Mouse (Mus musculus) cerebellum, adult 2 months (tissue): ENCODE measurements around the gene Keap1. TPM values are rescaled to one million over a fixed set of nuclear protein-coding genes. Genes with fewer than 3 reads are reported as not detected.

Experiments used
- DNase-seq, 2 experiments: peaks; one replicate each; pipeline ENCODE4 v3.0.0; 2021
- H3K27ac ChIP-seq: fragments of 200-500 bp; 2 replicates; pipeline ENCODE4 v1.5.1; 2012; ENCODE audit warnings: low read length, control low read depth, inconsistent platforms; ENCODE audit not compliant: insufficient read depth
- H3K27me3 ChIP-seq: fragments of 200-500 bp; 2 replicates; pipeline ENCODE4 v1.6.1; 2012; ENCODE audit warnings: inconsistent platforms, mild to moderate bottlenecking, low read length, moderate library complexity; ENCODE audit not compliant: control insufficient read depth, insufficient read depth
- H3K4me1 ChIP-seq: fragments of 200-500 bp; 2 replicates; pipeline ENCODE4 v1.6.1; 2011; ENCODE audit warnings: low read length; ENCODE audit not compliant: control insufficient read depth, insufficient read depth
- H3K4me3 ChIP-seq: fragments of 200-500 bp; replicated peaks from 2 replicates; pipeline ENCODE3; 2011; ENCODE audit warnings: mild to moderate bottlenecking, low read depth, low read length, control low read depth; ENCODE audit not compliant: insufficient read depth
- CTCF ChIP-seq: fragments of 200-500 bp; IDR thresholded peaks from 2 replicates; pipeline ENCODE4 v1.5.1; 2011; ENCODE audit warnings: low read depth, mild to moderate bottlenecking, control low read depth, low read length, moderate library complexity, borderline replicate concordance; ENCODE audit not compliant: insufficient read depth
- POLR2A ChIP-seq: fragments of 200-500 bp; IDR thresholded peaks from 2 replicates; pipeline ENCODE4 v1.6.1; 2011; ENCODE audit warnings: low read length, control low read depth, borderline replicate concordance; ENCODE audit not compliant: insufficient read depth
- WGBS: fragments of 180-500 bp; shearing (Covaris S2); methylation state at CpG from one replicate; pipeline ENCODE4 v1.1.7; 2018; 5-methylcytosine and 5-hydroxymethylcytosine counted together
- polyA plus RNA-seq: library from polyadenylated mRNA; depleted of rRNA; stranded (reverse); fragments of >200 nt; gene quantifications from 2 replicates; pipeline ENCODE4 v1.2.3, GENCODE M21; 2012

Gene Keap1
- polyA plus RNA-seq, 1 experiment: 60.5 TPM

- under 1% methylated on average over 42 of the region's 42 CpGs for WGBS
- Histone ChIP-seq H3K4me3 (peak overlapping the region; percentile 76), H3K27ac (peak overlapping the region; percentile 95), H3K4me1 (peaks cover 11% of the 10 kb centered on the region; the same call in 1 of the 2 replicates), H3K27me3 (no peaks in the 10 kb centered on the region; the same call in 1 of the 2 replicates)
- peak in 1 of 2 experiments; percentile 90 for DNase-seq
- TF ChIP-seq CTCF (no peak), POLR2A (peak; percentile 58; the same call in 1 of the 2 replicates)
Measured at GRCm38 (mm10) chr9:21243826-21244427, 4.8 kb upstream of the Keap1 start.

- no peak overlapping the region for H3K27ac ChIP-seq
- WGBS: 2% methylated on average over 11 of the region's 11 CpGs
- H3K27me3 ChIP-seq: no peaks in the 10 kb centered on the region
- peak; percentile 79 to 86 for DNase-seq
- no peak for TF ChIP-seq POLR2A
- peak; percentile 96 for TF ChIP-seq CTCF
- peak overlapping the region; percentile 20 for H3K4me3 ChIP-seq
- peaks cover 17% of the 10 kb centered on the region for H3K4me1 ChIP-seq
Measured at GRCm38 (mm10) chr9:21241343-21241742, 2.2 kb upstream of the Keap1 start.

- peaks cover 18% of the 10 kb centered on the region for H3K4me1 ChIP-seq
- H3K27ac ChIP-seq: peak overlapping the region; percentile 98; the same call in 1 of the 2 replicates
- TF ChIP-seq CTCF: no peak
- TF ChIP-seq POLR2A: no peak
- DNase-seq: no peak
- WGBS: 25% methylated on average over 4 of the region's 4 CpGs
- H3K27me3 ChIP-seq: no peaks in the 10 kb centered on the region
- peak overlapping the region; percentile 82 for H3K4me3 ChIP-seq
Measured at GRCm38 (mm10) chr9:21239465-21239848, 296 bp upstream of the Keap1 start.

GRCm38 (mm10) chr9:21238004-21238732, 993 bp downstream of the Keap1 start:
- H3K4me3 ChIP-seq: peak overlapping the region; percentile 82
- no peak for TF ChIP-seq POLR2A
- TF ChIP-seq CTCF: no peak
- no peak for DNase-seq
- peak overlapping the region; percentile 98 for H3K27ac ChIP-seq
- WGBS: under 1% methylated on average over 31 of the region's 31 CpGs
- H3K27me3 ChIP-seq: no peaks in the 10 kb centered on the region
- H3K4me1 ChIP-seq: peaks cover 22% of the 10 kb centered on the region

GRCm38 (mm10) chr9:21237368-21238003, 1.7 kb downstream of the Keap1 start:
- WGBS: 4% methylated on average over 19 of the region's 19 CpGs
- peak; percentile 57 to 67 for DNase-seq
- TF ChIP-seq CTCF: peak; percentile 32; the same call in 1 of the 2 replicates
- no peak for TF ChIP-seq POLR2A

GRCm38 (mm10) chr9:21236991-21237367, 2.2 kb downstream of the Keap1 start:
- TF ChIP-seq POLR2A (no peak), CTCF (no peak)
- Histone ChIP-seq H3K27ac (peak overlapping the region; percentile 98), H3K27me3 (no peaks in the 10 kb centered on the region), H3K4me3 (peak overlapping the region; percentile 82), H3K4me1 (peaks cover 24% of the 10 kb centered on the region)
- WGBS: 36% methylated on average over 25 of the region's 25 CpGs
- DNase-seq: no peak

More at GRCm38 (mm10) chr9:21237368-21238003, 1.7 kb downstream of the Keap1 start:
- peak overlapping the region; percentile 98 for H3K27ac ChIP-seq
- H3K4me3 ChIP-seq: peak overlapping the region; percentile 82
- H3K27me3 ChIP-seq: no peaks in the 10 kb centered on the region
- H3K4me1 ChIP-seq: peaks cover 22% of the 10 kb centered on the region

GRCm38 (mm10) chr9:21235341-21235740, 3.8 kb downstream of the Keap1 start:
- no peak for TF ChIP-seq CTCF
- no peak for TF ChIP-seq POLR2A
- H3K27me3 ChIP-seq: no peaks in the 10 kb centered on the region
- H3K4me3 ChIP-seq: no peak overlapping the region
- peaks cover 19% of the 10 kb centered on the region for H3K4me1 ChIP-seq
- no peak for DNase-seq
- WGBS: 75% methylated on average over 4 of the region's 4 CpGs
- H3K27ac ChIP-seq: no peak overlapping the region
